Mouse (Mus musculus) erythroblast, embryonic 14.5 days (primary cell): ENCODE measurements around the gene Higd1b. TPM values are rescaled to one million over a fixed set of nuclear protein-coding genes. Genes with fewer than 3 reads are reported as not detected.

Source experiments
- H3K27me3 ChIP-seq: 2 replicates; pipeline ENCODE4 v1.6.1; 2012; ENCODE audit warnings: inconsistent platforms; ENCODE audit not compliant: control insufficient read depth
- H3K36me3 ChIP-seq: 2 replicates; pipeline ENCODE4 v1.6.1; 2012; ENCODE audit warnings: mild to moderate bottlenecking, inconsistent platforms; ENCODE audit not compliant: control insufficient read depth
- H3K4me1 ChIP-seq: 2 replicates; pipeline ENCODE4 v1.6.1; 2012; ENCODE audit warnings: inconsistent platforms; ENCODE audit not compliant: control insufficient read depth
- H3K4me3 ChIP-seq: replicated peaks from 2 replicates; pipeline ENCODE3; 2012; ENCODE audit warnings: moderate library complexity, mild to moderate bottlenecking, inconsistent platforms
- H3K9me3 ChIP-seq: 2 replicates; pipeline ENCODE4 v1.6.1; 2012; ENCODE audit warnings: low read length, inconsistent platforms, mixed read lengths; ENCODE audit not compliant: control insufficient read depth
- GATA1 ChIP-seq: IDR thresholded peaks from 2 replicates; pipeline ENCODE4 v1.6.1; 2012; ENCODE audit warnings: low read length, inconsistent platforms, mixed read lengths
- TAL1 ChIP-seq: IDR thresholded peaks from 3 replicates; pipeline ENCODE4 v1.6.1; 2012; ENCODE audit warnings: low read length, inconsistent platforms, mixed read lengths
- polyA plus RNA-seq: library from polyadenylated mRNA; stranded (reverse); fragments of >175 nt; gene quantifications from 2 replicates; pipeline ENCODE4 v1.2.3, GENCODE M21; 2012

The Higd1b gene
- polyA plus RNA-seq, 1 experiment, result not detected

DNA sequence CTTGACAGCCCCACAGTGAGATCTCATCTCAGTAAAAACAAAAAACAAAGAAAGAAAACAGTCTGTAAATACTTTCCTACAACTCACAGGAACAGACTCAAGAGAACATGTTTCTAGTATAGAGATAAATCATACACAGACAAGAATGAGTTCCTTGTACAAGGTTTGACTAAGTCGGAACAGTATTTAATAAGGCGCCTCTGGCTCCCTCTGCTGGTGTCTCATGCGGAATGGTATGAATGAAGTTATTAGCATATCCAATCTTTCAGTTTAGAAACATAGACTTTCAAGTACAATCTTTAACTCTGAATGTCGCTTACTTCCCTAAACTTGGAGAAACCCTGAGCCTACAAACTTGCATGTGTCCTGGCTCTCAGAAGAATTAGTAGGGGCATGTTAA is 28.6 kb downstream of the Higd1b start:
- TF ChIP-seq TAL1 (no peak), GATA1 (no peak)
- no peaks in the 10 kb centered on the region for H3K27me3 ChIP-seq
- no peak overlapping the region for H3K4me3 ChIP-seq
- H3K4me1 ChIP-seq, result no peaks in the 10 kb centered on the region
- no peaks in the 10 kb centered on the region for H3K9me3 ChIP-seq
- peaks cover 98% of the 10 kb centered on the region for H3K36me3 ChIP-seq

DNA sequence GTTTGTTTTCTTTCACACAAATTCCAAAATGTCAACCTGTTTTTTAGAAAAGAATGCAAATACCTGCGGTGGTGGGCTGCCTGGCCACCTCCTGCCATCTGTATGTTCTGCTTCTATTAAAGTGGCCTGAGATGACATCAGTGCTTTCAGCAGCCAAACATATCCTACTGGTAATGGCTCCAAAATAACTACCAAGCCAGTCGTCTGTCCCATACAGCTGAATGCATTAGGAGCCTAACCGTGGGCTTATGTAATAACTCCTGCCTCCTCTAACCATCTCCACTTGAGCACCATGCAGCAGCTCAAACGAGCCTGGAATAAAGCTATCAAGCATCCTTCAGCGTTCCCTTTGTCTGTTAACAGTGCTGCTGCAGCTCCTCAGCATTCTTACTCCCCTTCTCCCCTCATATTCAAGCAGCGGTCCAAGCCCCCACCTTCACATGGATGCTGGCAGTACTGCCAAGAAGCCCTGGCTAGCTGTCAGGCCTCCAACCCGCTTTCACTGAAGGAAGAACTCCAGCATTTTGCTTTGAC is 39.2 kb downstream of the Higd1b start:
- TF ChIP-seq TAL1 (no peak), GATA1 (no peak)
- Histone ChIP-seq H3K27me3 (no peaks in the 10 kb centered on the region), H3K9me3 (no peaks in the 10 kb centered on the region), H3K4me1 (peaks cover 14% of the 10 kb centered on the region), H3K4me3 (no peak overlapping the region), H3K36me3 (peaks cover 85% of the 10 kb centered on the region)

DNA sequence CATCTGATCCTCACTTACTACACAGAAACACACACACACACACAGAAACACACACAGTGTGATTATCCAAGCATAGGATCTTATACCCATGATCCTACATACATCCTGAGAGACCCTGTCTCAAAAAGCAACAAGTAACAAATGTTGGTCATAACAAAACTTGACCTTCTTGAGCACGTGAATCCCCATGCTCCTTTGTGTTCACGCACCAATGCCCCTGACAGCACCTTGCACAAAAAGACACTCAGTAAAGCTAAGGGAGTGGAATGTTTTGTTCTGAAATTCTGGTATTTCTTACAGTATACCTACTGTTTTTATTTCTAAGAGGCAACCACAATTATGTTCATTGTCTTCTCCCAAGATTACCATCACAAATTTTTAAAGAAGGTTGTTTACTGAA is 43.9 kb downstream of the Higd1b start:
- Histone ChIP-seq H3K4me3 (peak overlapping the region; percentile 88), H3K4me1 (peaks cover 50% of the 10 kb centered on the region), H3K27me3 (peaks cover 17% of the 10 kb centered on the region), H3K9me3 (no peaks in the 10 kb centered on the region), H3K36me3 (peaks cover 47% of the 10 kb centered on the region)
- TF ChIP-seq TAL1, result no peak
- no peak for TF ChIP-seq GATA1

DNA sequence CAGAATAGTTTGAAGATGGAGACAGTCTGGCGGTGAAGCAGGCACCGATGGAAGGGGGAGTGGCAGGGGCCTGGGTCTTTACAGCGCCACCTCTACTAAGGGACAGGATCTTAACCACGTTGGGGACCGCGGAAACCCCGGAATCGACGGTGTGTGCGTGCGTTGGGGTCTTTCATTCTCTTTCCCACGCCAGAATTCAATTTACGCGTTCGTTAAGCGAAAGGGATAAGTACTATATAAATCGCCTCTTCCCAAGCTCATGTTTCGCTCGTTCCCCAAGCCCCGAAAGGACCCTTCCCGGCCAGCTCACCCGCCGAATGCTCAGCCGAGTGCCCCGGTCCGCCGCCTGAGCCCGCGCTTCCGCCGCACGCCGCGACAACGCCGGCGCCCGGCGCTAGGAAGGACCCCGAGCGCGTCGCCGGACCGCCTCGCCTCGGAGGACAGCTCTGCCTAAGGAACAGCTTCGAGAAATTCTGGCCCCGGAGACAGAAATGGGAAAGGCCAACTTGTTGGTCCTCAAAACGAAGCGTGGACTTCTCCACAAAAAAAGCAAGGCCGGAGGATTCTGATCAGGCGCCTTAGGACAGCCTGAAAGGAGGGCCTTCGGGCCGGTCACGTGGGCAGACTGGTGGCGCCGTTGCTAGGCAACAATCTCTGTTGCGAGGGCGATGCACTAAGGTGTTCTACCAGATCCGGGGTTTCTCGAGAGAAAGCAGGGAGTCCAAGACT is 45.1 kb downstream of the Higd1b start, which contains the start of the genes Eftud2 and Ccdc103:
Gene Eftud2, minus strand, starts transcription at position 401 of the 729 bp plus-strand sequence.
Gene Ccdc103, plus strand, starts transcription at position 620 of the 729 bp plus-strand sequence.
- H3K4me3 ChIP-seq, result peak within 1 kb of the TSS; percentile 88
- H3K36me3 ChIP-seq, result peaks cover 39% of the 10 kb centered on the region
- H3K4me1 ChIP-seq, result peaks cover 62% of the 10 kb centered on the region
- peak; percentile 91 for TF ChIP-seq GATA1
- TF ChIP-seq TAL1, result no peak
- peaks cover 18% of the 10 kb centered on the region for H3K27me3 ChIP-seq
- no peaks in the 10 kb centered on the region for H3K9me3 ChIP-seq

DNA sequence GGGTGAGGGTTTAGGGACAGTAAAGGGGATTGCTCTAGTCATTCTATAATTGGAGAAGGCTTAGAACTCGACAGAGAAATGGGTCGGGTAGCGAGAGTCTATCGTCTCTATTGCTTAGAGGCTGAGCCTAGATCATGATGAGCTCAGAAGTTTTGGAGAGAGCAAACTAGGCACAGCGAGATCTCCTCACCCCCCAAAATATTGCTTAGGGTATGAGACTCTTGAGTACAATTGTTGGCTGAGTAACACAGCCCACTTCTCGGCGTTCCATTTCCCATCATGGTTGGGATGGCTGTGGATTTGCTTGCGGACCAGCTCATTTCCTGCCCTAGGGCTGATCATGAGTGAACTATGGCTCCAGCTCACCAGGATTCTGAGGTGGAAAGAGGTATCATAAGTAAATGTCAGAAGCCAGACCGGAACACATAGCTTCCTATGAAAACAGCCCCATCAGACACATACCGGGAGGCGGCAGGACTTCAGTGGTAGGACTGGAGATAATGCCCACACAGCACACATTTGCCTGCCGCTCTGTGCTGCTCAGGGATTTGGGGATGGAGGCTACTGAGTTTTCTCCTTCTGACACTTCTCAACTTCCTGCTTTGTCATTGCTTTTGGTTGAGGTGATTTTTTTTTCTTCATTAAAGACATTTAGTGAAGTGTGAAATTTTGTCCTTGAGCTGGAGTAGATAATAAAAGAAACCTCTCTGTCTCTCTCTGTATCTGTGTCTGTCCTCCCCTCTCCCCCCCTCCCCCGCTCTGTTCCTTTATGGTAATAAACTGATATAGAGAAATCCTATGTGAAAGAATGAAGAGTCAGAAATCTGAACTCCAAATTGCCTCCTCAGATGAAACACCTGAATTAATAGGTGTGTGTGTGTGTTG is 45.9 kb downstream of the Higd1b start:
- Histone ChIP-seq H3K9me3 (no peaks in the 10 kb centered on the region), H3K27me3 (peaks cover 25% of the 10 kb centered on the region), H3K36me3 (peaks cover 39% of the 10 kb centered on the region), H3K4me1 (peaks cover 63% of the 10 kb centered on the region), H3K4me3 (peak overlapping the region; percentile 88)
- TF ChIP-seq TAL1 (no peak), GATA1 (no peak)

DNA sequence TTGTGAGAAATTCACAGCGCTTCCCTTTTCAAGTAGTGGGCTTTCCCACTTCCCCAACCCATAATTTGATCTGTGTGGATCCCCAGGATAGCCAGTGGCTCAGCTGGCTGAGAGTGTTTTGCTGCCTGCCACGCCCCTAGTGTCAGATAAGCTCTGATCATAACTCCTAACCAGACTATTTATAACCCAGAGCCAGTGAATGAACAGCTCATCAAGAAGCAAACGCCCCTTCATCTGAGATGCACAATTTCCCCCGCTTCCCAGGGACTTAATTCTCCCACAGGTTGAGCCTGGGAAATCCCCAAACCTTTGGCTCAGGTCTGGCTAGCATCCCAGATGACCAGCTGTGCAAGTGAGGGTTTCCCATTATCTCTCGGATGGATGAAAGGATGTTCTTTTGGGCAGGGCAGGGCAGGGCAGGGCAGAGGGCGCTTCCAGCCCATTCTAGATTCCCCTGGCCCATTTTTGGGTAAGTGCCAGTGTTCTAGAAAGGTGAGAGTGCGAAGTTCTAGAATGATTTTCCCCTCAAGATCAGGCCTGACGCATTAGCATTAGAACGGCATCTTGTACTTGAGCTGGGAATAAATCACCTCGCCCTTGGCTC is 49.1 kb downstream of the Higd1b start, which contains the start of gene Fam187a:
Gene Fam187a, plus strand, starts transcription at position 554 of the 604 bp plus-strand sequence.
- Histone ChIP-seq H3K27me3 (peaks cover 42% of the 10 kb centered on the region), H3K36me3 (peaks cover 32% of the 10 kb centered on the region), H3K9me3 (no peaks in the 10 kb centered on the region), H3K4me3 (no peak within 1 kb of the TSS), H3K4me1 (peaks cover 58% of the 10 kb centered on the region)
- no peak for TF ChIP-seq GATA1
- no peak for TF ChIP-seq TAL1

- Histone ChIP-seq H3K4me1 (peaks cover 59% of the 10 kb centered on the region), H3K27me3 (peaks cover 40% of the 10 kb centered on the region), H3K4me3 (no peak overlapping the region), H3K9me3 (no peaks in the 10 kb centered on the region), H3K36me3 (peaks cover 52% of the 10 kb centered on the region)
- TF ChIP-seq TAL1 (no peak), GATA1 (no peak)
These were observed 51.8 kb downstream of the Higd1b start for GRCm38 (mm10) chr11:102887433-102887832.

Other genes starting within 250 kb of the Higd1b start
- 0.03 TPM in 1 of 2 replicates, not detected in the other for gene Fzd2, start 231.5 kb upstream of the Higd1b start, polyA plus RNA-seq
- gene Meioc, start 172.1 kb upstream of the Higd1b start, polyA plus RNA-seq, result not detected in 2 replicates
- gene Ccdc43, start 138.1 kb upstream of the Higd1b start, polyA plus RNA-seq, result 0.12 and 0.35 TPM in 2 replicates
- gene Adam11, start 74.4 kb upstream of the Higd1b start, polyA plus RNA-seq, result 0.01 TPM in 1 of 2 replicates, not detected in the other
- not detected in 2 replicates for gene Gjc1, start 16.1 kb upstream of the Higd1b start, polyA plus RNA-seq
- gene Eftud2, start 45.1 kb downstream of the Higd1b start, polyA plus RNA-seq, result 19.5 and 23.9 TPM in 2 replicates
- gene Ccdc103, start 45.4 kb downstream of the Higd1b start, polyA plus RNA-seq, result 0.26 and 0.36 TPM in 2 replicates
- not detected in 2 replicates for gene Fam187a, start 49.3 kb downstream of the Higd1b start, polyA plus RNA-seq
- 3.6 TPM in 2 replicates for gene Gfap, start 65.1 kb downstream of the Higd1b start, polyA plus RNA-seq
- gene Kif18b, start 89.3 kb downstream of the Higd1b start, polyA plus RNA-seq, result 13.5 and 14.9 TPM in 2 replicates
- not detected in 2 replicates for gene C1ql1, start 110.8 kb downstream of the Higd1b start, polyA plus RNA-seq
- gene Nmt1, start 192.3 kb downstream of the Higd1b start, polyA plus RNA-seq, result 1.5 and 3.6 TPM in 2 replicates
- 2.1 and 3.4 TPM in 2 replicates for gene Dcakd, start 192.5 kb downstream of the Higd1b start, polyA plus RNA-seq